Mouse (Mus musculus) lung, postnatal 14 days (tissue): ENCODE data around the gene Slc25a26.

Experiments used
- DNase-seq: peaks from one replicate; pipeline ENCODE4 v3.0.0; 2021

Slc25a26 gene

DNA sequence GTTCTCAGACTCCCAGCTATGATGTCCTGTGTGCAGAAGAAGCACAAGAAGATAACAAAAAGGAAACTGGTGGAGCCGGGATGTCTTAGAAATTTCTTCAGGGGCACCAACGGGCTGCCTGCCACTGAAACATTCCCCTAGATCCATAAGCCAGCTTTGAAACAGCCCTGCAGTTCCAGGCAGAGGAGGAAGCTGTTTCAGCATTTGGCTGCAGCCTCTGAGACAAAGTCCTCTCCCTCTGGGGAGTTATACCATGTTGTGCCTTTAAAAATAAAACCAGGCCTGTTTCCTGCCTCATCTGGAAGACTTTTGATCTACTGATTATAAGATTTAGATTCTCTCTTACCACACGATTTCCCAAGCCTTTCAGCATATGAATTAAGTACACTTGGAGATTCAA, 144.5 kb downstream of the Slc25a26 start:
- DNase-seq = no peak

DNA sequence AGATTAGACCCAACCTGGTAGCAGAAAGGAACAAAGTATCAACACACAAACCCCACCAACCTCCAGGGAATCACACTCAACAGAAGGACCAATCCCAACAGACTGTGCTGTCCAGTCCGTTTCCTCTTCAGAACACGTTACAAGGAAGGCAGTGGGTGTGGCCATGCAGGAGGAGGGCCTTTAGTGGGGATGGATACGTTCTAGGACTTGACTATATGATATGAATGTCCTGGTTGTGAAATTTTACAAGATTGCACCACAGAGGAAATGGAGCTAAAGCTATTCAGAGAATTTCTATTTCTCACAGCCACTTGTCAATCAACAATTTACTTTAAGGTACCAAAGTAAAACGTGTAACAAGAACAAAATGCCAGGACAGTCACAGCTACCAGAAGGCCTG, 145.6 kb downstream of the Slc25a26 start:
- no peak for DNase-seq

DNA sequence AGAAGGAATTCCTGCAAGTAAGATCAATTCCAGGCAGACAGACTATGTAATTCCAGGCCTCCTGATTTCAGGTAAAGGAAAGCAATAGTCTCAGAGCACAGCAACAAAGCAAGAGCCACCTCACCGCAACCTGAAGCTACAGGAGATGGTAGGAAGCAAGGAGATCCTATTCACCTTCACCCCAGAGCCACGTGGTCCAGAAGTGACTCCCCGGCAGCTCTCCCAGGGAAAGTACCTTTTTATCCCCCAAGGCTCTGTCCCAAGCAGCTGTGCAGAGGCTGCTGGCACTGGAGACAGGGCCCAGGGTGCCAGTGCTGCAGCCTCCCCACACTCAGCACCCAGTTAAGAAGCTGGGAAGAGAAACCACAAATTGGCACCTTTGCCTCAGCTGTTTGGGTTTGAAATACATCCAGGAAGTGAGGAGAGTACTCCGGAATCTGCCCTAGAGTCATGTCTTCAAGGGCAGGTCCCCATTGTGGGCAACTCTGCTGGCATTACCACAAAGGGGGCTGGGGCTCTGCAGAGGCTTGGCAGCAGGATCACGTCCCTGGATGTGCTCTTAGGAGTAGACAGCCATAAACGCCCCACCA, 146.2 kb downstream of the Slc25a26 start:
- DNase-seq = no peak

DNA sequence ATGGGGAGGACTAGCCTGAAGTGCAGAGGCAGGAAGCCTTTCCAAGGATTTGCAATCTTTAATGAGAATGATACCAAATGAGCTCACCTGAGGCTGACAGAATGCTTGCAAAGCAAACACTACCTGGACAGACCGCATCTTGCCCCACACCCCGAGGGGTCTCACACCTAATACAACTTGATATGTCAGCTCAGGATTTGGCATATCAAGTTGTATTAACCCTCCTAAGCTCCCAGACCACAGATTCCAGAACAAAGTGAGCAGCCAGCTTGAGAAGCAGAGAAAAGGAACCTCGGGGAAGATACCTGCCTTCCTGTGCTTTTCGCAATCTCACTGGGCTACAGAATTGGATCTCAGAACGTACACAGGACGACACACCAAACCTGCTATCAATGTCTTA, 146.8 kb downstream of the Slc25a26 start:
- no peak for DNase-seq

DNA sequence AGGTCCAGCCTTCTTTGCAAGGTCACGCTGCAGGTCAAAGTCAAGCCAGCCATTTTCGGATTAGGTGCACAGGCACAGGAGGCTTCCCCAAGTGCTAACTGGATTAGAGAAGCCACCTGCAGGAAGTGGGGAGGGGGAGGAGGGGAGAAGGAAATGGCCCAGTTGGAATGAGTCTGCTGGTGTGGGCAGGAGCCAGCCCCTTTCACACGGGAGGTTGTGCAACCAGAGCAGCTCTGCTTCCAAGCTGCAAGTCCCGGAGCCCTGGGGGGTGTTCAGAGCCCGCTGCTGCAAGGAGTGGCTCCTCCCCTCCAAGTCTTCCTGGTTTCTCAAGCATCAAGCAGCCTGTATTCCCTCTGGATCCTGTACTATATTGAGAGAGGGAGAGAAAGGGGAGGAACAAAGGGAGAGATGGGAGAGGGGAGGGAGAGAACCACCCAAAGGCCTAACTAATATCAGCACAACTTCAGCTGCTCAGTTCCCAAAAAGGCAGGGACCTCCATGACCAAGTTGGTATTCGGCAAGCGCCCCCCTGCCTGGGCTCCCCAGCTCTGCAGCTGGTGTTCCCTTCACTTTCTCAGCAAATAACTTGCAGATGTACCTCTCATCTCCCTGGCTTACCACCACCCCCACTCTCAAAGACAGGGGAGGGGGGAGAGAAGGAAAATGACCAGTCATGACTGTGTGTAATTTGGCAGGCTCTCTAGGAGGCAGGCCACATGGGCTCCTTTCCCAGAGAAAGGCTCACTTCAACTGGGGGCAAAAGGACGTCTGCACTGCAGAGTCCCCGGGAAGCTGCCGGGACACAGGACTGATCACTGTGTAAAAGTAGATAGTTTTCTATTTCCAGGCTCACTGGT, 147.7 kb downstream of the Slc25a26 start:
- peak; percentile 72 for DNase-seq

DNA sequence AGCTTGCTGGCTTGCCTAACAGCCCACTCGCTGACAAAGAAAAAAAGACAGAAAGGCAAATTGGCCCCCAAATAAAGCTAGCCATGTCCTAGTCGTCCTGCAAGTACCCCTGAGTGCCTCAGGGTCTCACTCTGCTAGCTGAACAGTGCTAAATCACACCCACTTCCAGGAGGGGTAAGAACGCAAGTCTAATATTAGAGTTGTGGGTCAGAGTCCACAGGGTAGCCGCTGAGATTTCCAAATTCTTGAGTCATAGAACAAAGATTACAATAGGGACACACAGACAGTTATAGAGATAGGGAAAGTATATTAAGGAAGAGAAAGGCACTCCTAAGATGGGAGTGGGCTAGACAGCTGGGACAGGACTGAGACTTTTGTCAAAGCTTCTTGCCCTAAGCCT, 148.4 kb downstream of the Slc25a26 start:
- no peak for DNase-seq

DNA sequence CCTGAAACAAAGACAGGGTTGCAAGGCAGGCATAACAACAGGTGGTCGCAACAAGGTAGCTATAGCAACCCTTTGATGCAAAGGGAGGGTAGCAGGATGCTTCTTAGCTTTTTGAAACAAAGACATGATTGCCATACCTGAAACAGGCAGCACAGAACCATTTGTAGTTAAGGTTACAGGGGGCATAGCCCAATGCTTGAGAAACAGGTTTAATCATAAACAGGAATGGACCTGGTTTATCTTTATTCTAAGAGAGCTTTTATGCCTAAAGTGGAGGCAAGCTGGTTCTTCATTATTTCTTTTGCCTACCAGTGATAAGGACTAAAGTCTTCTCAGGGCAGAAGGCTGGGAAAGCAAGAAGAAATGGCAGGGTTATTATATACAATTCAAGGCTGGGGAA, 149.5 kb downstream of the Slc25a26 start:
- no peak for DNase-seq

DNA sequence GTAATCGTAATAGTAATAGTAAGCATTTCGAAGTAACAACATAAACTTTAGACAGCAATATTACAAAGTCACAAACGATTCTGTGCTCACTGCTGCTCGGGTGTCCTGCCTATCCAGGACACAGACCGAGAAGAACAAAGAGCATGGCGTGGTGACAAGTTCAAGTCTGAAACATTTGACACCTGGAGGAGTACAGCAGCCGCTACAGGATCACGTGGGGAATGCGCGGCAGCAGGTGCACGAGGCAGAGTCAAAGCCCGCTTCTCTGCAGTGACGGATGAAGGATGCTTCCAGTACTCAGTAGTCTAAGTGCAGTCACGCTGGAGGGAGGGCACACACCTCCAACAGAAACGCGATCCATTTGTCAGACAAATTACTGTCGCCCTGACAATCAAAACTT, 151.4 kb downstream of the Slc25a26 start:
- DNase-seq = no peak

DNA sequence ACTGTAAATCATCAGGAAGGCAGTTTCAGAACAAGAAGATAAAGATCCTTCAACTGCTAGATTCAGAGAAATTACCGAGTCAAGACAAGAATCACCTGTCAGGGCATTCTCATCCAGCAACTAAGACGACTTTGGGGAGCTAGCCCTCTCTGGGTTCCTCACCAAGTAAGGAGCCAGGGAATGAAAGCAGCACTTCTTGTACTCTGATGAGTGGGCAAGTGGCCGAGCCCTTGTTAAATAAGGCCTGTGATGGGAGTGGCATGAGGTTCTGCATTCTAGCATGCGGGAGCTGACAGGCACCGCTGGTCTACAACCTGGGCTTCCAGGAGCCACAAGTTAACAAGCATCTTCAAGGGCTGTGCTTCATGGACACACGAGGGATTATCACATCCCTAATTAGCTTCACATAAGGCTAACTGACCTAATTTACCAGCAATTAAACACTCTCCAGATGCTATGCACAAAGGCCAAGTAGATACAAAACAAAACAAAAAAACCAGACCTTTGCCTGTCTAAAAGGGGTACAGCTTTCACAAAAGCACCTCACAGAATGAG, 152.6 kb downstream of the Slc25a26 start:
- peak; percentile 46 for DNase-seq

DNA sequence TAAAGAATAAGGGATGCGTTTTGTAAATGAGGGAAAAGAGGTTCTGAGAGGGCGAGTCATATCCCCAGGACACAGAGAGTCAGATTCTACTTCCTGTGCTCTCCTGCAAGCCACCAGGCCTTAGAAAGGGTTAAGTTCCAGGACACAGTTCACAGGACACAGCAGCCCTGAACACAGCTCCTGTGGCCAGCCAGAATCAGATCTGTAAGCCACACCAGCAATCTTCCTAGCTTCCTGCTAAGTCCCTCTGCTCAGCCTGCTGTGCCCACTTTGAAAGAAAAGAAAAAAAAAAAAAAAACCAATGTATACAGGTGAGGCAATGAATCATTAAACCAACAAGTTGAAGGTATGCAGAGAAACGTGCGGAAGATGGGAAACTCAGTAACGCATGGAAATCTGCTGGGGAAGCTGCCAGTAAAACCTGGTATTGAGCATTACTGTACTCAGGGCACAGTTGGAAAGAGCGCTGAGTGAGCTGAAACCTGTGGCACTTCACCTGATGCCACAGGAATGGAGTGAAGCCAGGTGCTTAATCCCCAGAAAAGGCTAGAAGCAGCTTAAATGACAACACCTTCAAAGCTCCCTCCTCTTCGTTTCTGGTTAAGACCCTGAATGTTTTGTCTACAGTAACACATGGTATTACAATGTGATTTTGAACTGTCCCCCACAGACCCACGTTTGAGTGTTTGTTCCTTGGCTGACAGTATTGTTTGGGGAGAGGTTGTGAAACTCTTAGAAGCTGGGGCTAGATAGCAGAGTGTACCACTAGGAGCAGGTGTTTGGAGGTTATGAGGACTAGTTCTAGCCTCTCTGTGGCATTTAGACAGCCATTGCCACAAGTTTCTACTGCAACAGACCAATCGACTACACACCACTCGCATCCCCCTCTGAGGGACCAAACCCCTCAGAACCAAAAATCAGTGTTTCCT, 153.5 kb downstream of the Slc25a26 start:
- DNase-seq = no peak
